Mouse (Mus musculus) liver, embryonic 14.5 days (tissue): ENCODE measurements around the gene Dync2h1. TPM values are rescaled to one million over a fixed set of nuclear protein-coding genes. Genes with fewer than 3 reads are reported as not detected.
A peak's percentile ranks its signal among the peaks of the same experiment; 100 is the strongest.
"Not testable (repeated sequence)": the region's sequence is repeated elsewhere in the genome, so short reads cannot be mapped to it uniquely, and the experiment has no call there.

Experiments
- ATAC-seq: fragments of 200-750 bp; cut with Nextera tagmentation; 2 replicates; pipeline ENCODE4 v1.8.0; 2017; ENCODE audit warnings: moderate number of reproducible peaks, mild to moderate bottlenecking, moderate library complexity; ENCODE audit not compliant: insufficient read depth
- DNase-seq, 3 experiments: peaks; one replicate each; pipeline ENCODE4 v3.0.0-alpha.2; 2012 to 2013; ENCODE audit warnings: low read depth in 3 of 3, low spot score in 3 of 3
- H3K27ac ChIP-seq: fragments of 300-500 bp; sonication (generic); 2 replicates; pipeline ENCODE4 v1.5.1; 2014; ENCODE audit warnings: moderate library complexity, mild to moderate bottlenecking, control low read depth, inconsistent platforms
- H3K27me3 ChIP-seq: fragments of 300-500 bp; sonication (generic); 2 replicates; pipeline ENCODE4 v1.6.1; 2014; ENCODE audit warnings: mild to moderate bottlenecking, low read length, moderate library complexity; ENCODE audit not compliant: control insufficient read depth, insufficient read depth
- H3K36me3 ChIP-seq: fragments of 300-500 bp; sonication (generic); replicated peaks from 2 replicates; pipeline ENCODE4 v1.6.1; 2014; ENCODE audit warnings: low read depth; ENCODE audit not compliant: control insufficient read depth, insufficient read depth
- H3K4me1 ChIP-seq, 2 experiments: fragments of 200-500 bp in 1 of 2; fragments of 300-500 bp in 1 of 2; sonication (generic) in 1 of 2; replicated peaks; 2 replicates each; pipeline ENCODE4 v1.6.1; 2012 to 2014; ENCODE audit warnings: antibody characterized with exemption in 1 of 2, inconsistent platforms in 1 of 2, low read length in 1 of 2; ENCODE audit not compliant: control insufficient read depth in 2 of 2, insufficient read depth in 2 of 2
- H3K4me2 ChIP-seq: fragments of 300-500 bp; sonication (generic); 2 replicates; pipeline ENCODE4 v1.6.1; 2014; ENCODE audit warnings: low read depth, mild to moderate bottlenecking, control low read depth, moderate library complexity
- H3K4me3 ChIP-seq, 2 experiments: fragments of 200-500 bp in 1 of 2; fragments of 300-500 bp in 1 of 2; sonication (generic) in 1 of 2; 2 replicates each; pipeline ENCODE4 v1.5.1; 2012 to 2014; ENCODE audit warnings: low read depth in 2 of 2, low read length in 2 of 2, mild to moderate bottlenecking in 2 of 2, control low read depth in 1 of 2, inconsistent platforms in 1 of 2, moderate library complexity in 1 of 2; ENCODE audit not compliant: insufficient read depth in 1 of 2
- H3K9ac ChIP-seq: fragments of 300-500 bp; sonication (generic); replicated peaks from 2 replicates; pipeline ENCODE4 v1.6.1; 2014; ENCODE audit warnings: mild to moderate bottlenecking, control low read depth, moderate library complexity
- H3K9me3 ChIP-seq: fragments of 300-500 bp; sonication (generic); 2 replicates; pipeline ENCODE4 v1.6.1; 2016; ENCODE audit warnings: low read length, mixed read lengths; ENCODE audit not compliant: control insufficient read depth
- CTCF ChIP-seq: IDR thresholded peaks from 2 replicates; pipeline ENCODE4 v1.5.1; 2016; ENCODE audit warnings: antibody characterized with exemption, low read depth, control low read depth
- EP300 ChIP-seq: IDR thresholded peaks from 2 replicates; pipeline ENCODE4 v1.6.1; 2016; ENCODE audit warnings: antibody characterized with exemption, low read depth
- WGBS: fragments of 180-500 bp; shearing (Covaris S2); extraction: QIAGEN DNeasy Blood & Tissue Kit; methylation state at CpG from one replicate; pipeline ENCODE4 v1.1.7; 2014; ENCODE audit not compliant: insufficient replicate concordance; 5-methylcytosine and 5-hydroxymethylcytosine counted together
- polyA plus RNA-seq, 2 experiments: library from polyadenylated mRNA; depleted of rRNA in 1 of 2; stranded (reverse) in 1 of 2; unstranded in 1 of 2; fragments of >200 nt; fragmentation: Nextera tagmentation in 1 of 2; extraction: Ambion mirVana in 1 of 2; gene quantifications; 2 replicates each; pipeline versions ENCODE4 v1.2.1 to v1.2.3; 2012 to 2014

The Dync2h1 gene
- polyA plus RNA-seq, 2 experiments: 0.46 to 1.8 TPM

DNA sequence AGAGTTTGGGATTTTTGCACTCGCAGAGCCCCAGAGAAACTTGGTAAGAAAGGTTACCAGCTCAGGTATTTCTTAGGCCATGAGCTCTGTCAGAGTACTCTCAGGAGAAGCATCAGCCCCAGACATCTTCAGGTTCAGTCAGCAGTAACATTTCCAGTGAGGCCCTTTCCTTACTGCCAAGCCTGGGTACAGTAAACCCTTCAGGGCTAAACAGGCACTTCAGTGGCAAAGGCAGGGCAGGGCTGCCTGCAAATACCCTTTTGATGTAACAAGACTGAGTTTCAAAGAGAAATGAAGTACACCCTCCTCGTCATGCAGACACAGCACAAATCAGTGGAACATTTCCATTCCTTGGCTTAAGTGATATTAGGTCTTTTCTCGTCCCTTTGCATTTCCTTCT is 219.2 kb downstream of the Dync2h1 start:
- H3K4me1 ChIP-seq: no peaks in the 10 kb centered on the region
- TF ChIP-seq EP300: no peak
- H3K36me3 ChIP-seq: no peaks in the 10 kb centered on the region
- ATAC-seq: no peak
- no peak overlapping the region for H3K4me2 ChIP-seq
- no peaks in the 10 kb centered on the region for H3K27me3 ChIP-seq
- H3K4me3 ChIP-seq: no peak overlapping the region
- no peak overlapping the region for H3K27ac ChIP-seq
- no peaks in the 10 kb centered on the region for H3K9me3 ChIP-seq
- DNase-seq: no peak
- H3K9ac ChIP-seq: no peak overlapping the region
- WGBS: 70% methylated on average over 3 of the region's 3 CpGs

DNA sequence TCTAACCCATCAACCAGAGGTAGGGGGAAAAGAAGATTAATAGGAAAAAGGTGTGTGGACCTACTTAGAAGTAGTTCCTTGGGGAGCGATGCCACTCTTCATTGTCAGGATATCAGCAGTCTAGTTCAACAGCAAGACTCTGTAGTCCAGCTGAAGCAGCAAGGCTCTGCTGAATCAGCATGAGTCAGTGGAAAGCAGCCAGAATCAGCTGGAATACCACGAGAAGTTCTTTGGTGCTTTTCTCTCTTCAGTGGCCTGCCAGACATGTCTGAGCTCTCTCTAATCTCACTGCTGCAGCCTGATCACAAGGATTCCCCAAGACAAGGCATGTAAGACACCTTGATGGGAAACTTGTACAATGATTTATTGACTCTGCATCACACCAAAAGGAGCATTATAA is 225.9 kb downstream of the Dync2h1 start:
- Histone ChIP-seq H3K9ac (no peak overlapping the region), H3K9me3 (no peaks in the 10 kb centered on the region), H3K4me1 (no peaks in the 10 kb centered on the region), H3K4me2 (no peak overlapping the region), H3K4me3 (no peak overlapping the region), H3K27me3 (no peaks in the 10 kb centered on the region), H3K27ac (no peak overlapping the region), H3K36me3 (no peaks in the 10 kb centered on the region)
- TF ChIP-seq CTCF: no peak
- TF ChIP-seq EP300: no peak
- ATAC-seq (no peak), DNase-seq (no peak)
- WGBS: 53% methylated on average over 2 of the region's 2 CpGs

DNA sequence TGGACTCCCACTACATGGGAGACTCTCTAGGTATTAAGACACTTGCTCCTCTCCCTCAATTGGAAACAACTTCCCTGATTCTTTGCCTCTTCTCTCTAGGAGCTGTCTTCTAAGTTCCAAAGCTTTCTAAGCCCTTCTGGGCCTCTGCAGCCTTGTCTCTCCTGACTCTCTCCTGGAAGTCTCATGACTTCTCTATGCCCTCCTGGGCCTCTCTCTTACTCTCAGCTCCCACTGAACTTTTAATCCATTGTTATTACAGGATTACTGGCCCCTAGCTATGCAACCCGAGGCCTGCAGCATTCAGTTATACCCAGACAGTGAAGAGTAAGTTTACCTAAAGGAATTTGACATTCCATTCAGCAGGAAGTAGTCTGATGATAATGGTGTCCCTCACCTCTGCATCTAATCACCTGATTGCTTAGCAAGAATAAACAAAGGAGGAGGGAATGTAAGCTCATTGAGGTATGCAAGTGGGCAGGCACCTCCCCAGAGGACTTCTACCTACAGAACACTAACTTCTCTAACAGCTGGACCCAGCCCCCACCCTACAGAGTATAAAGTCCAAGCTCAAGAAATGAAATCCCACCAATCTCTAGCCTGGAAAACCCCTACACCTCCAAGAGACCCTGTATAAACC is 256.7 kb downstream of the Dync2h1 start:
- WGBS: 26% methylated on average over 1 of the region's 1 CpGs
- Histone ChIP-seq H3K36me3 (no peaks in the 10 kb centered on the region), H3K9ac (no peak overlapping the region), H3K9me3 (no peaks in the 10 kb centered on the region), H3K4me1 (no peaks in the 10 kb centered on the region), H3K27ac (no peak overlapping the region), H3K4me2 (no peak overlapping the region), H3K27me3 (no peaks in the 10 kb centered on the region), H3K4me3 (no peak overlapping the region)
- no peak for ATAC-seq
- no peak for TF ChIP-seq EP300
- no peak for DNase-seq

DNA sequence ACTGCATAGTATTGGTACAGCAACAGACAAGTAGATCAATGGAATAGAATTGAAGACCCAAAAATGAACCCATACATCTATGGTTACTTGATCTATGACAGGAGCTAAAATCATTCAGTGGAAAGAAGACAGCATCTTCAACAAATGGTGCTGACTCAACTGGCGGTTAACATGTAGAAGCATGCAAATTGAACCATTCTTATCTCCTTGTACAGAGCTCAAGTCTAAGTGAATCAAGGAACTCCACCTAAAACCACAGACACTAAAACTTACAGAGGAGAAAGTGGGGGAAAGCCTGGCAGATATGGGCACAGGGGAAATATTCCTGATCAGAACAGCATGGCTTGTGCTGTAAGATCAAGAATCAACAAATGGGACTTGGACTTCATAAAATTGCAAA is 270.8 kb downstream of the Dync2h1 start:
- DNase-seq: no peak
- no peak overlapping the region for H3K4me2 ChIP-seq
- H3K9ac ChIP-seq: no peak overlapping the region
- H3K4me3 ChIP-seq: no peak overlapping the region
- no peak overlapping the region for H3K27ac ChIP-seq
- H3K9me3 ChIP-seq: no peaks in the 10 kb centered on the region
- 25% methylated on average over 1 of the region's 1 CpGs for WGBS
- H3K4me1 ChIP-seq: no peaks in the 10 kb centered on the region
- ATAC-seq: no peak
- TF ChIP-seq EP300 (peak; percentile 24; the same call in 1 of the 2 replicates), CTCF (no peak)
- H3K27me3 ChIP-seq: no peaks in the 10 kb centered on the region
- no peaks in the 10 kb centered on the region for H3K36me3 ChIP-seq

DNA sequence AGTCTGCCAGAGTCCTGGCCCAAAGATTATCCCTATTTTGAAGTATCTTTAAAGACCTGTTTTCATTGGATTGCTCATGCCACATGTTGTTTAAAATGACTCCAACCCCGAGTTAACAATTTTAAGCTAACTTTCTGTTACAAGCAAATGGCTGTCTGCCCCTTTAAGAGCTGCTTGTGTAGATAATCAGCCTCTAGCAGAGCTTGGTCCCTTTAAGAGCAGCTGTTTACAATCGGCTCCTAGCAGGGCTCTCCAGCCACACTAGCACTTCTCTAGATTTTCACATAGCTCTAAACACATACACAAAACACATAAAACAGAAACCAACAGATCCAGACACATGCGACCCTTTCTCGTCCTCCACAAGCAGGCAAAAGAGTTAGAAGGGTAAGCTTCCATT is 273.7 kb downstream of the Dync2h1 start:
- WGBS: 36% methylated on average over 4 of the region's 4 CpGs
- H3K4me1 ChIP-seq, ATAC-seq, H3K27me3 ChIP-seq, H3K9ac ChIP-seq, H3K27ac ChIP-seq, H3K36me3 ChIP-seq, DNase-seq, H3K4me3 ChIP-seq, H3K4me2 ChIP-seq, H3K9me3 ChIP-seq: not testable (repeated sequence)
